Mouse (Mus musculus): Measurements from ENCODE around the gene Rbfox3. TPM values are rescaled to one million over a fixed set of nuclear protein-coding genes. Genes with fewer than 3 reads are reported as not detected.

The Rbfox3 gene
- polyA plus RNA-seq, 1 experiment from 2014 or later: 51.1 TPM

DNA sequence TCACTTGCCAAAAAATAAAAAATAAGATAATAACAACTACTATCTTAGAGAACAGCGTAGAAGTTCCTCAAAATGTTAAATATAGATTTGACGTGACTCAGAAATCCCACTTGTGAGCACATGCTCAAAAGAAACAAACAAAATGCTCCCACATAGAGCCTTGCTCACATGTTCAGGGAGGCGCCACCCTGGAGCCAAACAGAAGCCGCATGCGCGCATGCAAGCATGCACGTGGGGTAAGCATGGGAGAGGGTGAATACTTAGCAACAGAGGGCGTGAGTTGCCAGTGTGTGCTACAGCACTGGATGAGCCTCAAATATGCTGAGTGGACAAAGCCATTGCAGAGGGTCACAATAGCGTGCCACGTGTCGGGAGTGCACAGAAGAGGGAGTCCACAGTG, 454.5 kb downstream of the Rbfox3 start:
- Histone ChIP-seq H3K27ac (replicated peaks) (no peak overlapping the region), H3K9ac (replicated peaks) (no peak overlapping the region), H3K27me3 (no peaks in the 10 kb centered on the region), H3K36me3 (no peaks in the 10 kb centered on the region), H3K4me2 (replicated peaks) (no peak overlapping the region), H3K4me1 (no peaks in the 10 kb centered on the region), H3K4me3 (no peak overlapping the region), H3K9me3 (no peaks in the 10 kb centered on the region)
- no peak for ATAC-seq (replicated peaks)
- 73% methylated on average over 11 of the region's 11 CpGs for WGBS

DNA sequence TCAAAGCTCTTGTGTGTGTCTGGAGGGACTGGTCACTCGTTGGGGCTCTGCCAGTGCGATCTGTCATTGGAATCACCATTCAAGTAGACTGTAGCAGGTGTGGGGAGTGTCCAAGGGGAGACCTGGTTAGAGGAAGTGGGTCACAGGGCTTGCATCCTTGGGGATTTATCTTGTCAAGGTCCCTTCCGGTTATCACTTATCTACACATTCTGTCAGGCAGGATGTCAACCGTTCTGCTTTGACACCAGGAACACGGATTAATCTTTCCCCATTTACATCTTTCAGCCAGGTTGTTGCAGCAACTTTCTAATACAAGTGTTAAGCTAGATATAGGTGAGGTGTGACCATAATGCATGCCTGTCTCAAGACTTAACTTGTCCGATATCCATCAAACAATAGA, 455.6 kb downstream of the Rbfox3 start:
- no peak overlapping the region for H3K4me3 ChIP-seq
- H3K9ac ChIP-seq (replicated peaks): no peak overlapping the region
- H3K27ac ChIP-seq (replicated peaks): no peak overlapping the region
- 90% methylated on average over 6 of the region's 6 CpGs for WGBS
- no peaks in the 10 kb centered on the region for H3K9me3 ChIP-seq
- no peaks in the 10 kb centered on the region for H3K36me3 ChIP-seq
- ATAC-seq (replicated peaks): no peak
- H3K4me1 ChIP-seq: no peaks in the 10 kb centered on the region
- no peaks in the 10 kb centered on the region for H3K27me3 ChIP-seq
- no peak overlapping the region for H3K4me2 ChIP-seq (replicated peaks)

DNA sequence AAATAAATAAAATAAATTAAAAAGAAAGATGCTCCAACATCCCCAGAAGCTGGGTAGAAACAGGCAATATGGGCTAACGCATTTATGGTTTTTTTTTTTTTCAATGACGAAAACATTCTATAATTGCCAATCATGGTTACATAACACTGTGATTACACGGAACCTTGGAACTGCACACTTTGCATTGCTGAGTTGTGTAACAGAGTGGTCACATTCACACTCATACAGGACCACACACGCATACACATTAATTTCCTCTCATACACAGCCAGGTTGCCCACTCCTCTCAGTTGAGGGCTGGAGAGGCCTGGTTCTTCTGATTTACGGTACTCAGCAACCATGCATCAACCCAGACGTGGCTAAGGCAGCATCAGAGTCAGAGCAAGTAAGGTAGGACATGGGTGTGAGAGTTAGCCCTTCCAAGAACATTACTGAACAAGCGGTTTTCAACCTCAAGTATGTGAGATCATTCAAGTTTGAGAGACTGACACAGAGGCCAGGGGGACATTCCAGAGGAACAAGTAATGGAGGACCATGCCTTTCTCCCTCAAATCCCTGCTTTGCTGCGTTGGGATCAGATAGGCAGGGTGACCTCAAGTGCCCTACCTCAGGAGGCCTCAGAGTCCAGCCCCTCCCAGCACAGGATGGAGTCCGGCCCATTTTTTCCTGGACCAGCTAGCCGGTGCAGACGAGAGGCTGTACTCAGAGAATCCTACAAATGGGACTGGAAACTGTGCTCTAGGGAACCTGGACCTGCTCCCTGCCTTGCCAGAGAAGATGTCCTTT, 457.3 kb downstream of the Rbfox3 start:
- H3K9ac ChIP-seq (replicated peaks): no peak overlapping the region
- no peaks in the 10 kb centered on the region for H3K27me3 ChIP-seq
- H3K9me3 ChIP-seq: no peaks in the 10 kb centered on the region
- no peak for ATAC-seq (replicated peaks)
- no peak overlapping the region for H3K27ac ChIP-seq (replicated peaks)
- no peak overlapping the region for H3K4me2 ChIP-seq (replicated peaks)
- H3K4me3 ChIP-seq: no peak overlapping the region
- 81% methylated on average over 11 of the region's 11 CpGs for WGBS
- H3K4me1 ChIP-seq: no peaks in the 10 kb centered on the region
- no peaks in the 10 kb centered on the region for H3K36me3 ChIP-seq

DNA sequence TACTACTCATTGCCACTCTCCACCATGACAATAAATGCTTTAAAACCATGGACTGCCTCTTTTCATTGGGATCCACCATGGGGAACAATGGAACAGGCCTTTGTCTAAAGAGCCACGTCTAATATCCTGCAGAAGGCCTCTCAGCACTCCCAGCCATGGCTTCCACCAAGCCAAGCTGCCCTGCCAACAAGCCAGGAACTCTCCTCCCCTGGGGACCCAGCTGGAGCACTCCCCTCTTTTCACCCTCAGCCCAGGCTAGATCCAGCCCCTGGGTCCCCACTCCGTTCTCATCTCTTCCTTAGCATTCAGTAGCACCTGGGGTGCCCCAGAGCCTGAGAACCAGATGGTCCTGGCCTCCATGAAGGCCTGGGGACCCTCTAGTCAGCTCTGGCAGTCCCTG, 458.4 kb downstream of the Rbfox3 start:
- Histone ChIP-seq H3K4me3 (no peak overlapping the region), H3K36me3 (no peaks in the 10 kb centered on the region), H3K9me3 (no peaks in the 10 kb centered on the region), H3K9ac (replicated peaks) (no peak overlapping the region), H3K4me1 (no peaks in the 10 kb centered on the region), H3K27ac (replicated peaks) (no peak overlapping the region), H3K4me2 (replicated peaks) (no peak overlapping the region), H3K27me3 (no peaks in the 10 kb centered on the region)
- WGBS: 61% methylated on average over 2 of the region's 2 CpGs
- no peak for ATAC-seq (replicated peaks)

DNA sequence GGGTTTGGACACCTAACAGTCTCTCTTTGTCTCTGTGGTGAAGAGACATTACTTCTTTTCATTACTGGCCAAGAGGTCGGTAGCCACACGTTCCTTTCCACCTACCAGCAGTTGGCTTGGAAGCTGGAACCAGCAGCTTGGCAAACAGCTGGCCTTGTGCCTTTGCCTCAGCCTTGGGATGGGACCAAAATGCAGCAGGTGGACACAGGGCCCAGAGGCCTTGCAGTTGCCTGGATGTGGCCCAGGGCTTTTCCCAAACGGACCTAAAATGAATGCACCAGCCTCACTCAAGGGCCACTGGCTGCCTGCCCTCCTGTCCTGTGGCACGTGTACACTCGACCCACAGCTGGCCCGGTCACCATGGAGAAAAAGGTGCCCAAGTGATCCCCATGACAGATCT, 460.2 kb downstream of the Rbfox3 start:
- no peaks in the 10 kb centered on the region for H3K9me3 ChIP-seq
- H3K27ac ChIP-seq (replicated peaks): no peak overlapping the region
- no peak for ATAC-seq (replicated peaks)
- 86% methylated on average over 6 of the region's 6 CpGs for WGBS
- no peaks in the 10 kb centered on the region for H3K27me3 ChIP-seq
- H3K4me2 ChIP-seq (replicated peaks): no peak overlapping the region
- H3K4me1 ChIP-seq: no peaks in the 10 kb centered on the region
- no peaks in the 10 kb centered on the region for H3K36me3 ChIP-seq
- no peak overlapping the region for H3K4me3 ChIP-seq
- H3K9ac ChIP-seq (replicated peaks): no peak overlapping the region

DNA sequence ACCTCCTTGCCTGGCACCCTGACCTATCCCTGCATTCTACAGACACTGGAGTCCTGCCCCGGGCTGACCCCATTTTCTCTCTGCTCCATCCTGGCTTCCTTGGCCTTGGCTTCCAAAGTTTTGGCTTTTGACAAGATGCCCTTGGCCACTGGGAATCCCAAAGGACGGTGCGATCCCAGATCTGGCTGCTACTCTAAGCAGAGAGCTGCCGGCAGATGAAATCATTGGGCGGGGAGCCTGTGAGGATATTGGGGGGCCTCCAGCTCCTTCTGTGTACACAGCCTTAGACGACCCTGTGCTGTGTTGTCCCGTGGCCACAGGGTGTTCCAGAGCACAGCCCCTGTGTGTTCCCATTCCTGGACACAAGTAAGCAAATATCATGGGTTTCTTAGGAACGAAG, 463.0 kb downstream of the Rbfox3 start:
- H3K9me3 ChIP-seq: no peaks in the 10 kb centered on the region
- no peaks in the 10 kb centered on the region for H3K27me3 ChIP-seq
- H3K9ac ChIP-seq (replicated peaks): no peak overlapping the region
- no peak overlapping the region for H3K4me3 ChIP-seq
- no peaks in the 10 kb centered on the region for H3K4me1 ChIP-seq
- WGBS: 80% methylated on average over 8 of the region's 8 CpGs
- H3K27ac ChIP-seq (replicated peaks): no peak overlapping the region
- H3K36me3 ChIP-seq: no peaks in the 10 kb centered on the region
- no peak overlapping the region for H3K4me2 ChIP-seq (replicated peaks)
- ATAC-seq (replicated peaks): no peak

DNA sequence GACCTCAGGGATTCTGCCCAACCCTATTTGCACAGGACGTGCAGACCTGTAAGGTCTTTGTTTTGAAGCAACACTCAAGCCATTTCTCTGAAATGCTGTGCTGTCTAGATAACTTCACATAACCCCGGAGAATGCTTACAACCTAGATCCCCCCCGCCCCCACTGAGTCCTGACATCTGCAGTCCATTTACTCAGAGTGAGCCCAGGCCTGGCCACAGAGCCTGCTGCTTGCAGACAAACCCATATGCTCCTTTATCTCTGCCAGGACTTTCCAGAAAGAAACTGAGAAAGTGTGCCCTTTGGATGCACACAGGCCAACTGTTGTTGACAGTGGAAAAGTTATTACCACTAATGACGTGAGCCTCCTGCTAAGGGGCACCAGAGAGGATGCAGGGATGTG, 464.1 kb downstream of the Rbfox3 start:
- ATAC-seq (replicated peaks): no peak
- Histone ChIP-seq H3K4me2 (replicated peaks) (no peak overlapping the region), H3K9me3 (no peaks in the 10 kb centered on the region), H3K27ac (replicated peaks) (no peak overlapping the region), H3K4me1 (0 out of 2 replicates have a peak, but pooled peaks cover 5% of the 10 kb centered on the region), H3K36me3 (no peaks in the 10 kb centered on the region), H3K9ac (replicated peaks) (no peak overlapping the region), H3K4me3 (no peak overlapping the region), H3K27me3 (no peaks in the 10 kb centered on the region)
- WGBS: 74% methylated on average over 4 of the region's 4 CpGs

DNA sequence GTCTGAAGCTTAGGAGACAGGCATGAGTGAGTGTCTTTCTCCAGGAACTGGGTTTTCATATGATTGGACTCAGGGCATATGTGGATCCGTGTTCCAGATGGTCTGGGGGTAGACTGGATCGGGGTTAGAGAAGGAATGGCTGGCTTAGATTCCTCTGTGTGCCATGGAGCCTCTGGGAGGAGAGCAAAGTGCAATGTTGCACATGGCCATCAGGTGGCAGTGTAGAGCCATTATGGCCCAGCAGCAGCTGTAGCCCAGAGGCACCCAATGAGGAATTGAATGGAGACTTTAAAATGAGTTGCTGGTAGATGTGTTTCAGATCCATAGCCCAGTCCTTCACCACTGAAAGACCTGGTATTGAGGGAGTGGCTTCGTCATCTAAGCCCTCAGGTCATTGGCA, 465.6 kb downstream of the Rbfox3 start:
- Histone ChIP-seq H3K9ac (replicated peaks) (no peak overlapping the region), H3K9me3 (no peaks in the 10 kb centered on the region), H3K4me1 (0 out of 2 replicates have a peak, but pooled peaks cover 5% of the 10 kb centered on the region), H3K27ac (replicated peaks) (no peak overlapping the region), H3K4me2 (replicated peaks) (no peak overlapping the region), H3K27me3 (no peaks in the 10 kb centered on the region), H3K36me3 (no peaks in the 10 kb centered on the region), H3K4me3 (no peak overlapping the region)
- WGBS: 14% methylated on average over 3 of the region's 3 CpGs
- peak; percentile 79 for ATAC-seq (replicated peaks)

DNA sequence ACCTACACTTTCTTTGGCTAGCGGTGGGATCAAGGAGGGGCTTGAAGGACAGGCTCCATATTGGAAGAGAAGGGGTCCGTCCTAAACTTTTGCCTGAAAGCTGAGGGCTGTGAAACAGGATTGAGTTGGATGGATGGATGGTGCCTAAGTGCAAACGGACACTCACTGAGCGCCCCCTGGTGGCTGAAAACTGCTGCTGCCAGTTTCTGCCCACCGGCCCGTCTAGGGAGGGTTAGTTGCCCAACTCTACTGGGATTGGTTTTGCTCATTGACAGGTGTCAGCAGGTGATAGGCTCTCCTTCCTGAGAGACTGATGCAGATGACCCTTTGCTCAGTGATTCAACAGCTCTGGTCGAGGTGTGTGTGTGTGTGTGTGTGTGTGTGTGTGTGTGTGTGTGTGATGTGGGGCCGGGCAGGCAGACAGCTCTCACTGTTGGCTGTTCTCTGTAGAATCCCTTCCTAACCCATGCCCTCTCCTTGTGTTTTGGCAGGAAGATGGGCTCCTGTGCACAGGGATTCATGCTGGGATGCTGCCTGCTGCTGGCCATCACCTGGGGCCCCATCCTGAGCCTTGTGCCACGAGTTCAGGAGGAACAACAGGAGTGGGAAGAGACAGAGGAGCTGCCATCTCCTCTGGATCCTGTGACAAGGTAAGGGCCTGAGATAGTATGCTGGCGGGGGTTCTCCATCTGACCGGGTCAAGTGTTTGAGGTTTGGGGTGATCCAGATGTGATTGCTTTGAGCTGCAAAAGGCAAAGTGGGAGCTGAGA, 468.0 kb downstream of the Rbfox3 start:
- H3K4me2 ChIP-seq (replicated peaks): no peak overlapping the region
- H3K27ac ChIP-seq (replicated peaks): no peak overlapping the region
- H3K9ac ChIP-seq (replicated peaks): no peak overlapping the region
- H3K9me3 ChIP-seq: no peaks in the 10 kb centered on the region
- no peaks in the 10 kb centered on the region for H3K27me3 ChIP-seq
- H3K4me3 ChIP-seq: no peak overlapping the region
- ATAC-seq (replicated peaks): no peak; the same call in 1 of the 2 replicates
- 36% methylated on average over 11 of the region's 11 CpGs for WGBS
- H3K4me1 ChIP-seq: peaks cover 19% of the 10 kb centered on the region
- no peaks in the 10 kb centered on the region for H3K36me3 ChIP-seq

DNA sequence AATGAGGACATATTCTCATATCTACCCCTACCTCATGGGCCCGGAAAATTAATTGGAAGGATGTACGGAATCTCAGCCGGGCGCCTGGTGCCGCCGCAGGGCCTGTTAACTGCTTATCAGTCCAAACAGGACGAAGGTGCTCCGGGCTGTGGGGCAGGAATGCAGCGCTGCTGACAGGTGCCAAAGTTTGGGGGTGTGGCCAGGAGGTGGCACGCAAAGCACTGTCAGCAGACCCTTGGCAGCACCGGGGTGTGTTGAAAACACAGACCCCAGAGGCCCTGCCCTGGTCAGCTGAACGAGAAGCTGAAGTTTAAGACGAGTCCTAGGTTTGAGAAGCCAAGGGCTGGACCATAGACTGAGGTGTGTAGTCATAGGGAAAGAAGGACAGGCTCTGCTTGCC, 468.7 kb downstream of the Rbfox3 start:
- no peak for ATAC-seq (replicated peaks)
- Histone ChIP-seq H3K9me3 (no peaks in the 10 kb centered on the region), H3K27me3 (no peaks in the 10 kb centered on the region), H3K4me3 (no peak overlapping the region), H3K36me3 (no peaks in the 10 kb centered on the region), H3K27ac (replicated peaks) (no peak overlapping the region), H3K4me2 (replicated peaks) (no peak overlapping the region), H3K4me1 (peaks cover 25% of the 10 kb centered on the region), H3K9ac (replicated peaks) (no peak overlapping the region)
- 80% methylated on average over 13 of the region's 13 CpGs for whole genome bisulfite sequencing
